Mouse (Mus musculus) embryonic facial prominence, embryonic 12.5 days (tissue): Measurements from ENCODE around the gene Cox8b. TPM values are rescaled to one million over a fixed set of nuclear protein-coding genes. Genes with fewer than 3 reads are reported as not detected.

Experiments
- ATAC-seq: fragments of 200-750 bp; cut with Nextera tagmentation; 2 replicates; pipeline ENCODE4 v1.8.0; 2017; ENCODE audit not compliant: insufficient number of reproducible peaks, insufficient read depth, low FRiP score, low TSS enrichment
- H3K27ac ChIP-seq: fragments of 300-500 bp; sonication (generic); 2 replicates; pipeline ENCODE4 v1.5.1; 2016; ENCODE audit warnings: mild to moderate bottlenecking
- H3K27me3 ChIP-seq: fragments of 300-500 bp; sonication (generic); 2 replicates; pipeline ENCODE4 v1.6.1; 2016; ENCODE audit warnings: mild to moderate bottlenecking, moderate library complexity
- H3K36me3 ChIP-seq: fragments of 300-500 bp; sonication (generic); 2 replicates; pipeline ENCODE4 v1.6.1; 2016; ENCODE audit warnings: mild to moderate bottlenecking
- H3K4me1 ChIP-seq: fragments of 300-500 bp; sonication (generic); 2 replicates; pipeline ENCODE4 v1.6.1; 2016
- H3K4me2 ChIP-seq: fragments of 300-500 bp; sonication (generic); replicated peaks from 2 replicates; pipeline ENCODE4 v1.6.1; 2016; ENCODE audit warnings: mild to moderate bottlenecking, moderate library complexity
- H3K4me3 ChIP-seq: fragments of 300-500 bp; sonication (generic); 2 replicates; pipeline ENCODE4 v1.5.1; 2016; ENCODE audit warnings: mild to moderate bottlenecking
- H3K9ac ChIP-seq: fragments of 300-500 bp; sonication (generic); 2 replicates; pipeline ENCODE4 v1.6.1; 2016; ENCODE audit warnings: mild to moderate bottlenecking, moderate library complexity
- H3K9me3 ChIP-seq: fragments of 300-500 bp; sonication (generic); 2 replicates; pipeline ENCODE4 v1.6.1; 2016; ENCODE audit warnings: mild to moderate bottlenecking, moderate library complexity
- WGBS: fragments of 180-500 bp; shearing (Covaris S2); methylation state at CpG from one replicate; pipeline ENCODE4 v1.1.7; 2016; 5-methylcytosine and 5-hydroxymethylcytosine counted together
- polyA plus RNA-seq: library from polyadenylated mRNA; unstranded; fragments of >200 nt; fragmentation: Nextera tagmentation; extraction: Ambion mirVana; gene quantifications from 2 replicates; pipeline ENCODE4 v1.2.1, GENCODE M21; 2016

Gene Cox8b
- polyA plus RNA-seq, 1 experiment from 2014 or later, result 2.4 TPM

- Histone ChIP-seq H3K4me3 (no peak overlapping the region), H3K9me3 (no peaks in the 10 kb centered on the region), H3K4me1 (peaks cover 23% of the 10 kb centered on the region), H3K4me2 (no peak overlapping the region), H3K9ac (no peak overlapping the region), H3K36me3 (no peaks in the 10 kb centered on the region), H3K27ac (no peak overlapping the region), H3K27me3 (no peaks in the 10 kb centered on the region)
- ATAC-seq, result no peak
- WGBS, result 26% methylated on average over 2 of the region's 2 CpGs
Measured at GRCm38 (mm10) chr7:140938896-140939295, 38.6 kb upstream of the Cox8b start.

- peaks cover 23% of the 10 kb centered on the region for H3K4me1 ChIP-seq
- H3K4me3 ChIP-seq, result no peak overlapping the region
- H3K27ac ChIP-seq, result no peak overlapping the region
- no peaks in the 10 kb centered on the region for H3K27me3 ChIP-seq
- no peaks in the 10 kb centered on the region for H3K36me3 ChIP-seq
- H3K4me2 ChIP-seq, result no peak overlapping the region
- H3K9ac ChIP-seq, result no peak overlapping the region
- no peaks in the 10 kb centered on the region for H3K9me3 ChIP-seq
- WGBS, result 49% methylated on average over 3 of the region's 3 CpGs
- ATAC-seq, result no peak
Measured at GRCm38 (mm10) chr7:140938436-140938835, 38.2 kb upstream of the Cox8b start.

DNA sequence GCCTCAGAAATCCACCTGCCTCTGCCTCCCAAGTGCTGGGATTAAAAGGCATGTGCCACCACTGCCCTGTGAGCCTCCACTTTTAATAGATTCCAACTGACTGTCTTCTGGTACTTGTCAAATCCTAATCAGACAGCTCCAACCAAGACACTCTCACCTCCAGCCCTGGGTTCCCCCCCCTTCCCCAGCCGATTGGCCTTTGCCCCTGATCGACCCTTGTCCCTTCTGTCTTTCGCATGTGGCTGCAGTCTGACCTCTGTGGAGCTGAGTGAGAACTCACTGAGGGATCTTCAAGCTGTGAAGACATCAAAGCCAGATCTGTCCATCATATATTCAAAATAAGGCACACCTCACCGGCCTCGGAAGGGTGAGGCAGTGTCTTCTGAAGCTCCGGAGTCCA is 26.9 kb upstream of the Cox8b start:
- WGBS, result 82% methylated on average over 6 of the region's 6 CpGs
- Histone ChIP-seq H3K27ac (no peak overlapping the region), H3K36me3 (no peaks in the 10 kb centered on the region), H3K4me2 (no peak overlapping the region), H3K9ac (no peak overlapping the region), H3K4me1 (peaks cover 7% of the 10 kb centered on the region), H3K9me3 (no peaks in the 10 kb centered on the region), H3K27me3 (peaks cover 36% of the 10 kb centered on the region), H3K4me3 (no peak overlapping the region)
- ATAC-seq, result no peak

- no peak overlapping the region; the same call in 1 of the 2 replicates for H3K9ac ChIP-seq
- 20% methylated on average over 30 of the region's 30 CpGs for WGBS
- peaks cover 8% of the 10 kb centered on the region for H3K4me1 ChIP-seq
- H3K9me3 ChIP-seq, result no peaks in the 10 kb centered on the region
- H3K4me2 ChIP-seq, result peak overlapping the region; percentile 61
- peak overlapping the region; percentile 33 for H3K4me3 ChIP-seq
- H3K27ac ChIP-seq, result no peak overlapping the region
- no peaks in the 10 kb centered on the region for H3K36me3 ChIP-seq
- peaks cover 73% of the 10 kb centered on the region for H3K27me3 ChIP-seq
- ATAC-seq, result no peak
Measured at GRCm38 (mm10) chr7:140923070-140923775, 23.0 kb upstream of the Cox8b start.

DNA sequence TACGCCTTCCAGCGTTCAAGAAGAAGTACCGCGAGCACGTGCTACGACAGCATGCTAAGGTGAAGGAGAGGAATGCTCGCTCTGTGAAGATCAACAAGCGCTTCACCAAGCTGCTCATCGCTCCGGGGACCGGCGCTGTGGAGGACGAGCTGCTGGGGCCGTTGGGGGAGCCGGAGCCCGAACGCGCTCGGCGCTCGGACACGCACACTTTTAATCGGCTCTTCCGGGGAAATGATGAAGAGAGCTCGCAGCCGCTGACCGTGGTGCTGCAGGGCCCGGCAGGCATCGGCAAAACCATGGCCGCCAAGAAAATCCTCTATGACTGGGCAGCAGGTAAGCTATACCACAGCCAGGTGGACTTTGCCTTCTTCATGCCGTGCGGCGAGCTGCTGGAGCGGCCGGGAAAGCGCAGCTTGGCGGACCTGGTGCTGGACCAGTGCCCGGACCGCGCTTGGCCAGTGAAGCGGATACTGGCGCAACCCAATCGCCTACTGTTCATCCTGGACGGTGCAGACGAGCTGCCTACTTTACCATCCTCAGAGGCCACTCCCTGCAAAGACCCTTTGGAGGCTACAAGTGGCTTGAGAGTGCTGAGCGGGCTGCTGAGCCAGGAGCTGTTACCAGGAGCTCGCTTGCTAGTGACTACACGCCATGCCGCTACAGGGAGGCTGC is 22.3 kb upstream of the Cox8b start:
- WGBS, result under 1% methylated on average over 49 of the region's 49 CpGs
- peak overlapping the region; percentile 33 for H3K4me3 ChIP-seq
- H3K36me3 ChIP-seq, result no peaks in the 10 kb centered on the region
- peaks cover 8% of the 10 kb centered on the region for H3K4me1 ChIP-seq
- H3K9ac ChIP-seq, result peak overlapping the region; percentile 6; the same call in 1 of the 2 replicates
- H3K27ac ChIP-seq, result no peak overlapping the region
- H3K27me3 ChIP-seq, result peaks cover 74% of the 10 kb centered on the region
- no peaks in the 10 kb centered on the region for H3K9me3 ChIP-seq
- peak overlapping the region; percentile 61 for H3K4me2 ChIP-seq
- ATAC-seq, result peak; percentile 44; the same call in 1 of the 2 replicates

DNA sequence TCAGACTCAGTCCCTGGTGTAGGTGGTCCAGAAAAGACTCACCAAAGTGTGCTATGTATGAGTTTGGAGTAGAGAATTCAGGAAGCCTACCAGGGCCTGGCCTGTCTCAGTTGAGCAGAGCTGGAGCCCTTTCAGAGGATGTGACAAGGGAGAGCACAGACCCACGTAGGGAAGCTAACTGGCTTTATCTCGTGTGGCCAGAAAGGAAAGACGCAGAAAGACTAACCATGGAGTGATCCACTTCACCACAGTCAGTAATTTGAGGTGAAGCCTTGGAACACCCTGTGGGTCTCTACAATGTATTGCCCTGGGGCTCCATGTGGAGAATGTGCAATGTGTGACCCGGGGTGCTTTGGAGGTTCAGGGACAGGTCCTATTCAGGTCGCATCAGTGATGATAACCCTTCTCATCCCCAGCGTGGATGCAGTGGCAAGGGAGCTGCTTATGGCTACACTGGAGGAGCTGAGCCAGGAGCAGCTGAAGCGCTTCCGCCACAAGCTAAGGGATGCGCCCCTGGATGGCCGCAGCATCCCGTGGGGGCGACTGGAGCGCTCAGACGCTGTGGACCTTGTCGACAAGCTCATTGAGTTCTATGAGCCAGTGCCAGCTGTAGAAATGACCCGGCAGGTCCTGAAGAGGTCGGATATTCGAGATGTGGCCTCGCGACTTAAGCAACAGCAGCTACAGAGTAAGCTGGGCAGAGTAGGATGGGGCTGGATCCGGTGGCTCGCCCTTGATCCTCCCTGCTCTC is 21.2 kb upstream of the Cox8b start:
- Histone ChIP-seq H3K27me3 (peaks cover 71% of the 10 kb centered on the region), H3K36me3 (no peaks in the 10 kb centered on the region), H3K9ac (no peak overlapping the region), H3K27ac (no peak overlapping the region), H3K4me1 (peaks cover 8% of the 10 kb centered on the region), H3K4me2 (0 out of 2 replicates have a peak overlapping the region, but pooled peaks have one; percentile 61), H3K4me3 (no peak overlapping the region), H3K9me3 (no peaks in the 10 kb centered on the region)
- WGBS, result 26% methylated on average over 22 of the region's 22 CpGs
- 0 out of 2 replicates have a peak, but pooled peaks have one; percentile 10 for ATAC-seq

GRCm38 (mm10) chr7:140920418-140921029 is 20.3 kb upstream of the Cox8b start, which contains the start of gene Nlrp6:
Nlrp6 (plus strand) TSS chr7:140920902.
- Histone ChIP-seq H3K27me3 (peaks cover 70% of the 10 kb centered on the region), H3K4me3 (no peak within 1 kb of the TSS), H3K9me3 (no peaks in the 10 kb centered on the region), H3K36me3 (no peaks in the 10 kb centered on the region), H3K27ac (no peak within 1 kb of the TSS), H3K9ac (no peak within 1 kb of the TSS), H3K4me2 (no peak within 1 kb of the TSS), H3K4me1 (peaks cover 8% of the 10 kb centered on the region)
- 69% methylated on average over 8 of the region's 8 CpGs for WGBS
- no peak for ATAC-seq

GRCm38 (mm10) chr7:140919911-140920310 is 19.7 kb upstream of the Cox8b start:
- H3K4me2 ChIP-seq, result no peak overlapping the region
- no peaks in the 10 kb centered on the region for H3K9me3 ChIP-seq
- H3K9ac ChIP-seq, result no peak overlapping the region
- no peak overlapping the region for H3K4me3 ChIP-seq
- no peak for ATAC-seq
- WGBS, result 64% methylated on average over 4 of the region's 4 CpGs
- H3K4me1 ChIP-seq, result peaks cover 8% of the 10 kb centered on the region
- peaks cover 64% of the 10 kb centered on the region for H3K27me3 ChIP-seq
- no peak overlapping the region for H3K27ac ChIP-seq
- no peaks in the 10 kb centered on the region for H3K36me3 ChIP-seq

GRCm38 (mm10) chr7:140914031-140914690 is 13.9 kb upstream of the Cox8b start:
- H3K4me3 ChIP-seq, result no peak overlapping the region
- peaks cover 7% of the 10 kb centered on the region for H3K27me3 ChIP-seq
- H3K9ac ChIP-seq, result no peak overlapping the region
- H3K9me3 ChIP-seq, result no peaks in the 10 kb centered on the region
- H3K27ac ChIP-seq, result no peak overlapping the region
- H3K36me3 ChIP-seq, result no peaks in the 10 kb centered on the region
- ATAC-seq, result no peak
- WGBS, result 80% methylated on average over 8 of the region's 8 CpGs
- no peak overlapping the region for H3K4me2 ChIP-seq
- H3K4me1 ChIP-seq, result no peaks in the 10 kb centered on the region

GRCm38 (mm10) chr7:140912846-140913482 is 12.7 kb upstream of the Cox8b start:
- Histone ChIP-seq H3K27ac (no peak overlapping the region), H3K4me2 (no peak overlapping the region), H3K4me3 (no peak overlapping the region), H3K27me3 (no peaks in the 10 kb centered on the region), H3K9ac (no peak overlapping the region), H3K36me3 (no peaks in the 10 kb centered on the region), H3K4me1 (no peaks in the 10 kb centered on the region; the same call in 1 of the 2 replicates), H3K9me3 (no peaks in the 10 kb centered on the region)
- no peak for ATAC-seq
- 58% methylated on average over 5 of the region's 5 CpGs for WGBS
